Mouse (Mus musculus) heart, embryonic 14.5 days (tissue): Measurements from ENCODE around the gene Zbtb8a. TPM values are rescaled to one million over a fixed set of nuclear protein-coding genes. Genes with fewer than 3 reads are reported as not detected.

Experiments used
- ATAC-seq: fragments of 200-750 bp; cut with Nextera tagmentation; 2 replicates; pipeline ENCODE4 v1.8.0; 2017; ENCODE audit warnings: low read depth, moderate TSS enrichment; ENCODE audit not compliant: insufficient number of reproducible peaks, insufficient read depth, low FRiP score
- H3K27ac ChIP-seq, 2 experiments: fragments of 200-500 bp in 1 of 2; fragments of 300-500 bp in 1 of 2; sonication (generic) in 1 of 2; replicated peaks in 1 of 2; 2 replicates each; pipeline ENCODE4 v1.5.1; 2012 to 2014; ENCODE audit warnings: low read depth in 2 of 2, low read length in 2 of 2, control low read depth in 1 of 2, mild to moderate bottlenecking in 1 of 2, mixed read lengths in 1 of 2; ENCODE audit not compliant: control insufficient read depth in 1 of 2, insufficient read depth in 1 of 2
- H3K27me3 ChIP-seq: fragments of 300-500 bp; sonication (generic); 2 replicates; pipeline ENCODE4 v1.6.1; 2014; ENCODE audit warnings: mild to moderate bottlenecking, low read length, control low read depth; ENCODE audit not compliant: control insufficient read depth, insufficient read depth
- H3K36me3 ChIP-seq: fragments of 300-500 bp; sonication (generic); 2 replicates; pipeline ENCODE4 v1.6.1; 2014; ENCODE audit warnings: mild to moderate bottlenecking, control low read depth, low read length, mixed read lengths; ENCODE audit not compliant: control insufficient read depth, insufficient read depth
- H3K4me1 ChIP-seq, 2 experiments: fragments of 200-500 bp in 1 of 2; fragments of 300-500 bp in 1 of 2; sonication (generic) in 1 of 2; 2 replicates each; pipeline ENCODE4 v1.6.1; 2012 to 2014; ENCODE audit warnings: low read length in 2 of 2, control low read depth in 1 of 2, mixed read lengths in 1 of 2; ENCODE audit not compliant: control insufficient read depth in 2 of 2, insufficient read depth in 2 of 2
- H3K4me2 ChIP-seq: fragments of 300-500 bp; sonication (generic); 2 replicates; pipeline ENCODE4 v1.6.1; 2014; ENCODE audit warnings: mild to moderate bottlenecking, low read length
- H3K4me3 ChIP-seq, 2 experiments: fragments of 200-500 bp in 1 of 2; fragments of 300-500 bp in 1 of 2; sonication (generic) in 1 of 2; 2 replicates each; pipeline ENCODE4 v1.5.1; 2012 to 2014; ENCODE audit warnings: low read length in 2 of 2, mild to moderate bottlenecking in 2 of 2, control low read depth in 1 of 2, low read depth in 1 of 2, moderate library complexity in 1 of 2; ENCODE audit not compliant: control insufficient read depth in 1 of 2, insufficient read depth in 1 of 2
- H3K9ac ChIP-seq: fragments of 300-500 bp; sonication (generic); 2 replicates; pipeline ENCODE4 v1.6.1; 2014; ENCODE audit warnings: mild to moderate bottlenecking, low read length
- H3K9me3 ChIP-seq: fragments of 300-500 bp; sonication (generic); 2 replicates; pipeline ENCODE4 v1.6.1; 2016; ENCODE audit warnings: low read length, control low read depth; ENCODE audit not compliant: control insufficient read depth
- WGBS: fragments of 180-500 bp; shearing (Covaris S2); extraction: QIAGEN DNeasy Blood & Tissue Kit; methylation state at CpG from one replicate; pipeline ENCODE4 v1.1.7; 2014; 5-methylcytosine and 5-hydroxymethylcytosine counted together
- polyA plus RNA-seq: library from polyadenylated mRNA; unstranded; fragments of >200 nt; fragmentation: Nextera tagmentation; extraction: Ambion mirVana; gene quantifications from 2 replicates; pipeline ENCODE4 v1.2.1, GENCODE M21; 2014

Zbtb8a gene
- polyA plus RNA-seq, 1 experiment from 2014 or later, result 9.0 TPM

DNA sequence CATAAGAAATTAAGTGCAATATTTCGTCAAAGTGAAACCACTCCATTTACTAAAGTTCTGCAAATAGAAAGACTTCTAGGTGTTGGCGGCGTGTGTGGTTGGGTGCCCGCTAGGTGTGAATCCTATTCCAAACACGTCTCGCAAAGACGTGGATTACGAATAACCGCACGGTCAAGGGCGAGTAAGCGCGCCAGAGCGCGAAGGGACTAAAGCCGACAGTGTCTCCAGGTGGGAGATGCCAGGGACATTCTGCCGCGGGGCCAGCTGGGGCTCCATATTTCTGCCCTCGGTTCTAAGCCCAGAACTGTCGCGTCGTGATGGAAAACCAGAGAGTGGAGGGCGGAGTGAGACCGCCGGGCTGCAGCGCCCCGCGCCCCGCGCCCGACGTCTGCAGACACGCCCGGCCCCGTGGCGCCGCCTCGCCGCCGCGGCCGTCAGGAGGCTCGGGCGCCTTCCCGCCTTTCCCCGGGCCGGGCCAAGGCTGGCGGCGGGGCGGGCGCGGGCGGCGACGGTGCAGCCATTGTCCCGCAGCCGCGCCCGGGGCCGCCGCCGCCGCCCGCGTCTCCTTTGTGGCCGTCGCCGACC is 863 bp downstream of the Zbtb8a start:
- H3K27ac ChIP-seq, result peak overlapping the region; percentile 21 to 71; a peak in 3 of 4 replicates
- H3K4me3 ChIP-seq, result peak overlapping the region; percentile 61 to 79
- H3K4me1 ChIP-seq, result 0 out of 4 replicates have a peak, but pooled peaks cover 0 to 3% of the 10 kb centered on the region in 2 experiments
- H3K27me3 ChIP-seq, result no peaks in the 10 kb centered on the region
- H3K36me3 ChIP-seq, result no peaks in the 10 kb centered on the region
- peak overlapping the region; percentile 72 for H3K4me2 ChIP-seq
- 1% methylated on average over 27 of the region's 68 CpGs for WGBS
- peak overlapping the region; percentile 87 for H3K9ac ChIP-seq
- H3K9me3 ChIP-seq, result no peaks in the 10 kb centered on the region
- ATAC-seq, result peak; percentile 38; the same call in 1 of the 2 replicates

DNA sequence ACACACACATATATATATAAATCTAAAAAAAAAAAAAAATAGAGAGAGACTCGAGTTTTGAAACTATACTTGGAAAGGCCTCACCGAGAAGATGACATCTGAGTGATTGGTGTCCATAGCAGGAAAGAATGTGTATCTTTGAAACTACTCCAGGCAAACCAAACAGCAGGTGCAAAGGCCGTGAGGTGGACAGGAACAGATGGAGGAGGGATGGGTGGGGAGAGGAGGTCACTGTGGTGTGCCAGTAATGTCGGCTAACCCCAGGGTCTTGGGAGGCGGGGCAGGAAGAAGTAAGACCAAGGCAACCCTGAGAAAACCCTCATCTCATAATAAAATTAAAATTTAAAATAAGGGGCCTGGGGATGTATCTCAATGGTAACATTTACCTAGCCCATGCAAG is 2.1 kb downstream of the Zbtb8a start:
- Histone ChIP-seq H3K9me3 (no peaks in the 10 kb centered on the region), H3K4me3 (no peak overlapping the region), H3K9ac (no peak overlapping the region), H3K4me2 (no peak overlapping the region), H3K27ac (no peak overlapping the region), H3K36me3 (no peaks in the 10 kb centered on the region), H3K4me1 (0 out of 4 replicates have a peak, but pooled peaks cover 0 to 3% of the 10 kb centered on the region in 2 experiments), H3K27me3 (no peaks in the 10 kb centered on the region)
- ATAC-seq, result no peak
- 74% methylated on average over 5 of the region's 5 CpGs for WGBS

GRCm38 (mm10) chr4:129375000-129375399 is 2.9 kb downstream of the Zbtb8a start:
- Histone ChIP-seq H3K9me3 (no peaks in the 10 kb centered on the region), H3K9ac (no peak overlapping the region), H3K27ac (no peak overlapping the region), H3K27me3 (no peaks in the 10 kb centered on the region), H3K4me2 (no peak overlapping the region), H3K4me1 (0 out of 4 replicates have a peak, but pooled peaks cover 0 to 3% of the 10 kb centered on the region in 2 experiments), H3K4me3 (no peak overlapping the region), H3K36me3 (no peaks in the 10 kb centered on the region)
- WGBS, result 56% methylated on average over 6 of the region's 6 CpGs
- ATAC-seq, result no peak

GRCm38 (mm10) chr4:129374219-129374755 is 3.6 kb downstream of the Zbtb8a start:
- H3K9me3 ChIP-seq, result no peaks in the 10 kb centered on the region
- no peaks in the 10 kb centered on the region for H3K36me3 ChIP-seq
- ATAC-seq, result no peak
- no peak overlapping the region for H3K27ac ChIP-seq
- H3K9ac ChIP-seq, result no peak overlapping the region
- 0 out of 4 replicates have a peak, but pooled peaks cover 0 to 3% of the 10 kb centered on the region in 2 experiments for H3K4me1 ChIP-seq
- H3K4me2 ChIP-seq, result no peak overlapping the region
- WGBS, result 63% methylated on average over 11 of the region's 11 CpGs
- no peak overlapping the region for H3K4me3 ChIP-seq
- no peaks in the 10 kb centered on the region for H3K27me3 ChIP-seq

DNA sequence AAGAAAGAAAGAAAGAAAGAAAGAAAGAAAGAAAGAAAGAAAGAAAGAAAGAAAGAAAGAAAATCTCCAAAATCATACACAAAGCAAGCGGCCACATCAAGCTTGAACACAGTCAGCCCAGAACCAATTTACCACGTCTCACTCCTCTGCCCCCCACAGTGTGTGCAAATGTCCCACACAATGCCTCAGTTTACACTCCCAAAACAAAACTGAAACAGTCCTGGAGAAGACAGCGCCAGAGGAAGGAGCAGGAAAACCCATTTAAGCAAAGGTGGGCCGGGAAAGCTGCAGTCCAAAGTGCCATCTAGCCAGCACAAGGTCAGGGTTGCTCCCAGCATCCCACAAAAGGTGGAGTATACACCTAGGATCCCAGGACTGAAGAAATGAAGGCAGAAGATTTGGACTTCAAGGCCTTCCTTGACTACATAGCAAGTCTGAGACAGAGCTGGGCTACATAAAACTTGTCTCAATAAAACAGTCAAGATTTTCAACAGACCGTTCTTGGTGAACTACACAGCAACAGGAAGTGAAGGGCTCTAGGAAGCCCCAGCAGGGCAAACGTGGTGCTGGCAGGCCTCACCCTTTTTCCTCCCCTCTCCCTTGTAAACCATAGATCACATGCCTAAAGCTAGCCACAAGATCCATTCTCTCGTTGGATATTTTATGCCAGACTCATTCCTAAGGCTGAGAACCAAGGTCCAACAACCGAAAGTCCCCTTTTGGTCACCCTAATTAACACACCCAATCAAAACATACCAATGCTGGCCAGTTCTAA is 4.5 kb downstream of the Zbtb8a start:
- no peak overlapping the region for H3K27ac ChIP-seq
- WGBS, result 59% methylated on average over 8 of the region's 8 CpGs
- H3K36me3 ChIP-seq, result peaks cover 7% of the 10 kb centered on the region; the same call in 1 of the 2 replicates
- H3K9ac ChIP-seq, result no peak overlapping the region
- H3K9me3 ChIP-seq, result no peaks in the 10 kb centered on the region
- no peak for ATAC-seq
- H3K4me1 ChIP-seq, result 0 out of 4 replicates have a peak, but pooled peaks cover 0 to 3% of the 10 kb centered on the region in 2 experiments
- no peak overlapping the region for H3K4me3 ChIP-seq
- H3K4me2 ChIP-seq, result no peak overlapping the region
- H3K27me3 ChIP-seq, result no peaks in the 10 kb centered on the region

DNA sequence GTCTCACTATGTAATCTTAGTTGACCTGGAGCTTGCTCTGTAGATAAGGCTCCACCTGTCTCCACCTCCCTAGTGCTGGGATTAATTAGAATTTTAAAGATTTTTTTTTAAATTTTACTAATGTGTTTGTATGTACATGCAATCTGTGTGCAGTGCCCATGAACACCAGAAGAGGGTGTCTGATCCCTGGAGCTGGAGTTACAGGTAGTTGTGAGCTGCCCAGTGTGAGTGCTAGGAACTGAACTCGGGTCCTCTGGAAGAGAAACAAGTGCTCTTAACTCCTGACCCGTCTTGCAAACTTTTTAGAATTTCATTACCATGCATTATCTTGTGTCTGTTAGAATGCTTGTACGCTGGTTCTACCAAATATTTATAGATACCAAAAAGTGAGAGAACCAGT is 6.5 kb downstream of the Zbtb8a start:
- Histone ChIP-seq H3K36me3 (peaks cover 17% of the 10 kb centered on the region), H3K4me2 (no peak overlapping the region), H3K4me1 (0 out of 4 replicates have a peak, but pooled peaks cover 0 to 3% of the 10 kb centered on the region in 2 experiments), H3K27me3 (no peaks in the 10 kb centered on the region), H3K9me3 (no peaks in the 10 kb centered on the region), H3K4me3 (no peak overlapping the region), H3K27ac (no peak overlapping the region), H3K9ac (no peak overlapping the region)
- no peak for ATAC-seq
- 85% methylated on average over 3 of the region's 3 CpGs for WGBS

- Histone ChIP-seq H3K27me3 (no peaks in the 10 kb centered on the region), H3K4me2 (no peak overlapping the region), H3K27ac (no peak overlapping the region), H3K9me3 (no peaks in the 10 kb centered on the region), H3K36me3 (peaks cover 25% of the 10 kb centered on the region), H3K4me3 (no peak overlapping the region), H3K9ac (no peak overlapping the region), H3K4me1 (no peaks in the 10 kb centered on the region)
- 87% methylated on average over 5 of the region's 5 CpGs for WGBS
- no peak for ATAC-seq
Observed at GRCm38 (mm10) chr4:129365224-129365623, 12.7 kb downstream of the Zbtb8a start.
